Mouse (Mus musculus) heart, postnatal 0 days (tissue): Measurements from ENCODE around the gene Gm49721.
"Not testable (repeated sequence)": the region's sequence is repeated elsewhere in the genome, so short reads cannot be mapped to it uniquely, and the experiment has no call there.

Experiments
- CTCF ChIP-seq: IDR thresholded peaks from 2 replicates; pipeline ENCODE4 v1.5.1; 2016; ENCODE audit warnings: antibody characterized with exemption, control low read depth, low read depth
- EP300 ChIP-seq: IDR thresholded peaks from 2 replicates; pipeline ENCODE4 v1.6.1; 2016; ENCODE audit warnings: antibody characterized with exemption, low read depth

DNA sequence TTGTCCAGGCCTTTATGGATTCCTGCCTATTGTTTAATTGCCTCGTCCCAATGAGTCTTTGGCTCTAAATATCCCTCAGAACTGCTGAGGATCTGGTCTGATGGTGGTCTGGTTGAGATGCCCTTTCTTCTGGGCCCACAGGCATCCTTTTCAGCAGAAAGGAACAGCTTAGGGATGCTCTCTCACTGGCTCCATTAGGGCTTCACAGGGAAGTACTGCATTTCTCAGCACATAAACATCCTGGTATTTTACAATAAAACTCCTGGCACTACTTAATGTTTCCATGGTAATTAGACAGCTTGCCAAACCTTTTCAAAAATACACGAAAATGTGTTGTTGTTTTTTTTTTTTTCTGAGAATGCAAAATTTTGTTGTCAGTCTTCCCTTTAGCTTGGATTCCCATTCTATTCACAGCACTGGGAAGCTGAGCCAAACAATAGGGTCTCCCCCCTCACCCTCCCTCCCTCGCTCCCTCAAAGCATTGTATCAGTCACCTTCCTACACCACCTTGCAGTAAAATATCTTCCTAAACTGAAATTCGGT is 90.4 kb downstream of the Gm49721 start:
- TF ChIP-seq EP300, CTCF: not testable (repeated sequence)
